Mouse (Mus musculus) heart, postnatal 0 days (tissue): ENCODE results near the gene Tpte.

Experiments
- CTCF ChIP-seq: IDR thresholded peaks from 2 replicates; pipeline ENCODE4 v1.5.1; 2016; ENCODE audit warnings: antibody characterized with exemption, control low read depth, low read depth
- EP300 ChIP-seq: IDR thresholded peaks from 2 replicates; pipeline ENCODE4 v1.6.1; 2016; ENCODE audit warnings: antibody characterized with exemption, low read depth

DNA sequence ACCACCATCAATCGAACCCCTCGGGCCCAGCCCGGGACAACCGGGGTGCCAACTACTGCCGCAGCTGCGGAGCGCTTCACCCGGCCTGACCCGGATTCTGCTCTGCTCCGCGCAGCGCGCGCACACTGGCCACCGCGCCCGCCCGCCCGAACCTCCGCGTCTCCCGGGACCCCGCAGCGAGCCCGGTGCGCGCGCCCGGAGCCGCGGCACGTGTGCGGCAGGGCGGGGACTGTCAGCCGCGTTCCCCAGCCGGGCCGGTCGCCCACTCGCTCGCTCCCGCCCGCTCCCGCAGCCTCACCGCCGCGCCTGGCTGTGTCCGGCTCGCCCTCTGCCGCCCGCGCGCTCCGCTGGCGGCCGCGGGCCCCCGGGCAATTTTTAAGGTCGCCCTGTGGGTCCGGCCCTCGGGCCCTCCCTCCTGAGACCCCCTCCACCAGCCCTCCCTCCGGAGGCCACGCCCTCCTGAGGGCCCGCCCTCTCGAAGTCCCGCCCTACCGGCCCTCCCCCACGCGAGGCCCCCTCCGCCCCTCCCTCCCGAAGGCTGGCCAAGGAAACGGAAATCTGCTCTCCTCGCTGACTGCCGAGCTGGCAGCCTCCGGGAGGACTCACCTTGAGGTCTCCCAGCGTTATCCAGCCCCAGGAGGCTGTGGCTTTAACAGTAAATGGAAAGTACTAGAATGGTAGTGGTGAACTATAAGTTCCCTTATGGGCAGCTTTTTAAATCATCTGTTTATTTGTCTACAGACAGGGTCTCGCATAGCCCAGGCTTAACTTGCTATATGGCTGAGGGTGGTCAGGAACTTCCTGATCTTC is 115.1 kb downstream of the Tpte start, which contains the start of gene Slc25a15:
- TF ChIP-seq CTCF (no peak), EP300 (no peak)
